Mouse (Mus musculus) embryonic facial prominence, embryonic 12.5 days (tissue): ENCODE data around the gene Olfr509. TPM values are rescaled to one million over a fixed set of nuclear protein-coding genes. Genes with fewer than 3 reads are reported as not detected.

Source experiments
- polyA plus RNA-seq: library from polyadenylated mRNA; unstranded; fragments of >200 nt; fragmentation: Nextera tagmentation; extraction: Ambion mirVana; gene quantifications from 2 replicates; pipeline ENCODE4 v1.2.1, GENCODE M21; 2016

The Olfr509 gene
- polyA plus RNA-seq, 1 experiment from 2014 or later, result not detected

Other genes starting within 250 kb of the Olfr509 start
- not detected in 2 replicates for gene Olfr497, start 231.5 kb downstream of the Olfr509 start, polyA plus RNA-seq
- not detected in 2 replicates for gene Olfr498, start 186.6 kb downstream of the Olfr509 start, polyA plus RNA-seq
- not detected in 2 replicates for gene Olfr502, start 126.8 kb downstream of the Olfr509 start, polyA plus RNA-seq
- not detected in 2 replicates for gene Olfr503, start 107.4 kb downstream of the Olfr509 start, polyA plus RNA-seq
- gene Olfr504, start 86.1 kb downstream of the Olfr509 start, polyA plus RNA-seq, result not detected in 2 replicates
- not detected in 2 replicates for gene Olfr506, start 41.1 kb downstream of the Olfr509 start, polyA plus RNA-seq
- gene Olfr507, start 30.1 kb downstream of the Olfr509 start, polyA plus RNA-seq, result not detected in 2 replicates
- not detected in 2 replicates for gene Olfr508, start 21.9 kb downstream of the Olfr509 start, polyA plus RNA-seq
- gene Olfr510, start 14.5 kb upstream of the Olfr509 start, polyA plus RNA-seq, result not detected in 2 replicates
- not detected in 2 replicates for gene Olfr512, start 61.4 kb upstream of the Olfr509 start, polyA plus RNA-seq
- not detected in 2 replicates for gene Olfr513, start 99.1 kb upstream of the Olfr509 start, polyA plus RNA-seq
- gene Olfr514, start 174.1 kb upstream of the Olfr509 start, polyA plus RNA-seq, result not detected in 2 replicates
- gene Olfr516, start 198.6 kb upstream of the Olfr509 start, polyA plus RNA-seq, result not detected in 2 replicates
- gene Olfr517, start 220.5 kb upstream of the Olfr509 start, polyA plus RNA-seq, result not detected in 2 replicates
- not detected in 2 replicates for gene Olfr518, start 233.1 kb upstream of the Olfr509 start, polyA plus RNA-seq
- gene Olfr519, start 242.5 kb upstream of the Olfr509 start, polyA plus RNA-seq, result not detected in 2 replicates